Mouse (Mus musculus): ENCODE measurements at regions not wholly inside any gene's neighbourhood (a gene's known extent, or its start where the extent isn't known, plus 50 kb on each side); places are given as distances from the start of the nearest gene placed in this dataset.

DNA sequence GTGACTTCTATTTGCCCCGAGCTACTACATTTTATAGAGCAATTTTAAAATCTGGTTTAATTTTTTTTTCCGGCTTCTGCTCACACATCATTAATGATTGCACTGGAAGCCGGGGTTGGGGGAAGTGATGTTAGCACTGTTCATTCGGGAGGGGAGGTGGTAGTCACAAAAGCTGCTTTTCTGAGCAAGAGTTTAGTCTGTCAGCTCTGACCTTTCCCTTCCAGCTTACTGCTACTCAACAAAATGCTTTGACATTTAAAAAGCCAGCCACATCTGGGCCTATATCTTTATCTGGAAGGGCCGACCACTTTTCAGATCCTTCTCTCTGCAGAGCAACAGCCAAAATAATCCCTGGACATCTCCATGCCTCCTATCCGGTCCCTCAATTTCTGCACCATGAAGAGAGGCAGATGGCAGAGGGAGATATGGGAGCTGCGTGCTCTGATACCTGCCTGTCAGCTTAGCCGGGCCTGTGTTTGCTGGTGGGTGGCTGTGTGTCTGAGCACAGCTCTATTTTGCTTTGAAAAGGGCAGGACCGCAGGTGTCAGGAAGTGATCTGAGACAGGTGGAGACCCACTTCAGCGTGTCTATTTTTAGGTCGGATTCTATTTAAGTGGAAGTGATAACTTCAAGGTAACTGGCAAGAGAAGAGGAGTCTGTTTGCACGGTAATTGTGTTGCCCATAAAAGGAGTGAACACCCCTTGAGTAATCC is 63.1 kb downstream of the Kcnf1 start:
- no peaks in the 10 kb centered on the region for H3K36me3 ChIP-seq (ENCODE audit: insufficient read depth)
- DNase-seq (peak; percentile 2), ATAC-seq (0 out of 2 replicates have a peak, but pooled peaks have one; percentile 29)
- 75% methylated on average over 12 of the region's 12 CpGs for WGBS
- no peak overlapping the region for H3K4me3 ChIP-seq (ENCODE audit: low read depth, low read length)
- H3K27me3 ChIP-seq (ENCODE audit: insufficient read depth, low read length), result no peaks in the 10 kb centered on the region
- no peak overlapping the region for H3K4me2 ChIP-seq (ENCODE audit: low read depth)
- H3K9me3 ChIP-seq (ENCODE audit: low read length), result no peaks in the 10 kb centered on the region
- no peaks in the 10 kb centered on the region for H3K4me1 ChIP-seq (ENCODE audit: insufficient read depth)
- TF ChIP-seq CTCF (IDR thresholded peaks at IDR 0.05; ENCODE audit: low read depth), result no peak
- H3K27ac ChIP-seq (ENCODE audit: low read depth, low read length), result no peak overlapping the region
- no peak overlapping the region for H3K9ac ChIP-seq

DNA sequence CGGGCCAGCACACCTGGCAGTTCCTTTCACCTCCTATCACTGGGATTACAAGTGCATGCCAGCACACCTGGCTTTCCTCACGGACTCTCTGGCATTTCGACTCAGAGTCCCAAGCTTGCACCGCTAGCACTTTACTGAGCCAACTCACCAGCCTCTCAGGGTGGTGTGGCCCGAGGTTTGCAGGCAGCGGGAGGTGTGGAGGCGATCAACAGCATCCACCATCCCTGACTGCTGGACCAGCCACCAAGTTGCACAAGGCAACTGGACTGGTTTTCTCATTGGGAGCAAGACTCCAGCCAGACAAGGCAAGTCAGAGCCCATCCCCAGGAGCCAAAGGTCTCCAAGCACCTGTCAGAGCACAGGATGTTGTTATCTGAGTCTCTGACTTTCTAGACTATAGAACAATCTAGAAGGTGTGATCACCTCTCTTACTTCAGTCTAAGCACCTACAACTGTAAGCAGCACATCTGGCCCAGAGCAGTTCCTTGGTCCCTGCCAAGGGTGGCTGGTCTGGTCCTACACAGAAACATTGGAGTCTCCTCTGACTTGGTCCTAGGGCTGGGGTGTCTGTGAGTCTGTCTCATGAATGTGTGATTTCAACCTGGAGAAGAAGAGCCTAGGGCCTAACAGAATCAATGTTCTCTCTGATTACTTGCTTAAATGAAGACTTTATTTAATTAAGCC is 63.8 kb downstream of the Kcnf1 start:
- Histone ChIP-seq H3K4me2 (ENCODE audit: low read depth) (no peak overlapping the region), H3K9ac (no peak overlapping the region), H3K4me3 (ENCODE audit: low read depth, low read length) (no peak overlapping the region), H3K27me3 (ENCODE audit: insufficient read depth, low read length) (no peaks in the 10 kb centered on the region), H3K4me1 (ENCODE audit: insufficient read depth) (no peaks in the 10 kb centered on the region), H3K27ac (ENCODE audit: low read depth, low read length) (no peak overlapping the region), H3K9me3 (ENCODE audit: low read length) (no peaks in the 10 kb centered on the region), H3K36me3 (ENCODE audit: insufficient read depth) (no peaks in the 10 kb centered on the region)
- DNase-seq (no peak), ATAC-seq (no peak; the same call in 1 of the 2 replicates)
- no peak for TF ChIP-seq CTCF (IDR thresholded peaks at IDR 0.05; ENCODE audit: low read depth)
- 78% methylated on average over 7 of the region's 7 CpGs for WGBS

- H3K9me3 ChIP-seq (ENCODE audit: low read length), result no peaks in the 10 kb centered on the region
- no peak overlapping the region for H3K27ac ChIP-seq (ENCODE audit: low read depth, low read length)
- DNase-seq (no peak), ATAC-seq (no peak)
- H3K4me2 ChIP-seq (ENCODE audit: low read depth), result no peak overlapping the region
- no peaks in the 10 kb centered on the region for H3K4me1 ChIP-seq (ENCODE audit: insufficient read depth)
- WGBS, result 90% methylated on average over 1 of the region's 1 CpGs
- no peak for TF ChIP-seq CTCF (IDR thresholded peaks at IDR 0.05; ENCODE audit: low read depth)
- H3K9ac ChIP-seq, result no peak overlapping the region
- H3K36me3 ChIP-seq (ENCODE audit: insufficient read depth), result no peaks in the 10 kb centered on the region
- no peaks in the 10 kb centered on the region for H3K27me3 ChIP-seq (ENCODE audit: insufficient read depth, low read length)
- H3K4me3 ChIP-seq (ENCODE audit: low read depth, low read length), result no peak overlapping the region
Measured at GRCm38 (mm10) chr12:17106220-17106619, 70.5 kb downstream of the Kcnf1 start.

DNA sequence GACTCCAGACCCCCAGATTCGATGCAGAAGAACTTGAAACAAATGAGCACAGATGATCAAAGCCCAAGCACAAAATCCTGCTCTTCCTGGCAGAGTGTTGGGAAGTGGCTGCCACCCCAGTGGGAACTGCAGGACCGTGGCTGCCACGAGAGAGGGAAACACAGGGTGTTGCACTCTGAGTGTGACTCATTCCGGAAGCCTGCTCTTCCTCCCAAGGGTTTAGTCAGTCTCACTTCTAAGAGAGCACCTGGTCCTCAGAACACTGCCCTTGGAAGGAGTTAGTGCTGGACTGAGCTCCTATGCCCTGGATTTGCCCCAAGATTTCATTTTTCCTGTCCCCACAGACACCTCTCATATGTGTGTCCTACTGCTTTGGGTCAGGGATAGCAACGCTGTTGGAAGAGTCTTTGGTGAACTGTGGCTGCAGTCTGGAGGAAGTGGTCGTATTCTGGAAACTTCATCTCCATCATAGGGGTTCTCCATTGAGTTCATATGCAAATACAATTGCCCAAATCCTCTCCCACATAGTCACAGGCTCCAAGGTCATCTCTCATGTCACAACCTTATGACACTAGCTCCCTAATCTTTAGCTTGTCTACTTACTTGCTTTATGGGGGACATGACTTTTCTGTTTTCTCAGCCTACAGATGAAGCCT is 71.5 kb downstream of the Kcnf1 start:
- no peaks in the 10 kb centered on the region for H3K9me3 ChIP-seq (ENCODE audit: low read length)
- H3K9ac ChIP-seq, result no peak overlapping the region
- H3K27me3 ChIP-seq (ENCODE audit: insufficient read depth, low read length), result no peaks in the 10 kb centered on the region
- H3K4me2 ChIP-seq (ENCODE audit: low read depth), result no peak overlapping the region
- 85% methylated on average over 6 of the region's 6 CpGs for WGBS
- ATAC-seq, result no peak
- no peak overlapping the region for H3K27ac ChIP-seq (ENCODE audit: low read depth, low read length)
- no peak overlapping the region for H3K4me3 ChIP-seq (ENCODE audit: low read depth, low read length)
- no peaks in the 10 kb centered on the region for H3K36me3 ChIP-seq (ENCODE audit: insufficient read depth)
- TF ChIP-seq CTCF (IDR thresholded peaks at IDR 0.05; ENCODE audit: low read depth), result no peak
- DNase-seq, result no peak
- H3K4me1 ChIP-seq (ENCODE audit: insufficient read depth), result no peaks in the 10 kb centered on the region

DNA sequence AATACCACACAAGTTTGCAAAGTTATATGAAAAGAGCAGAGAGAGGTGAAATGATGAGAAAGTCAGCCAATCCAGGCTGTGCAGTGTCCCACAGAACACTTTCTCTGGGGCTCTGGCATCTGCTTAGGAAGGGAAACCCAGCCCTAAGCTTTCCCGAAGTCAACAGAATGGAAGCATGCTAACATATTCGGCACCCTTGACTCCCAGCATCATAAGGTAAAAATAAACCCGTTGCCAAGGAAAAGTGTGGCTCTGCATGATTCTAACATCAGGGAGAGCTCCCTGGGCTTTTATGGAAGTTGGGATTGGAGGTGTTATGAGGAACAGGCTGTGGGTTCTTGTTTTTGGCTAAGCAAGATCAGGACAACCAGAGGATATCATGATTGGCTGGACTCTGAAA is 74.8 kb downstream of the Kcnf1 start:
- no peak for DNase-seq
- Histone ChIP-seq H3K4me1 (ENCODE audit: insufficient read depth) (peaks cover 14% of the 10 kb centered on the region), H3K9me3 (ENCODE audit: low read length) (no peaks in the 10 kb centered on the region), H3K4me2 (ENCODE audit: low read depth) (no peak overlapping the region), H3K9ac (no peak overlapping the region), H3K36me3 (ENCODE audit: insufficient read depth) (no peaks in the 10 kb centered on the region), H3K4me3 (ENCODE audit: low read depth, low read length) (no peak overlapping the region), H3K27ac (ENCODE audit: low read depth, low read length) (no peak overlapping the region), H3K27me3 (ENCODE audit: insufficient read depth, low read length) (no peaks in the 10 kb centered on the region)
- 76% methylated on average over 3 of the region's 3 CpGs for WGBS
- no peak for ATAC-seq
- no peak for TF ChIP-seq CTCF (IDR thresholded peaks at IDR 0.05; ENCODE audit: low read depth)

- ATAC-seq, result peak; percentile 89
- Histone ChIP-seq H3K27ac (ENCODE audit: low read depth, low read length) (peak overlapping the region; percentile 72), H3K27me3 (ENCODE audit: insufficient read depth, low read length) (no peaks in the 10 kb centered on the region), H3K9ac (peak overlapping the region; percentile 25; the same call in 1 of the 2 replicates), H3K4me2 (ENCODE audit: low read depth) (no peak overlapping the region; the same call in 1 of the 2 replicates), H3K4me1 (ENCODE audit: insufficient read depth) (peaks cover 14% of the 10 kb centered on the region), H3K4me3 (ENCODE audit: low read depth, low read length) (no peak overlapping the region), H3K9me3 (ENCODE audit: low read length) (no peaks in the 10 kb centered on the region), H3K36me3 (ENCODE audit: insufficient read depth) (no peaks in the 10 kb centered on the region)
- peak; percentile 70 for DNase-seq
- TF ChIP-seq CTCF (IDR thresholded peaks at IDR 0.05; ENCODE audit: low read depth), result no peak
- WGBS, result 24% methylated on average over 15 of the region's 15 CpGs
Measured at GRCm38 (mm10) chr12:17097800-17098271, 78.9 kb downstream of the Kcnf1 start.

GRCm38 (mm10) chr12:17094758-17095157 is 81.9 kb downstream of the Kcnf1 start:
- Histone ChIP-seq H3K9ac (no peak overlapping the region), H3K4me1 (ENCODE audit: insufficient read depth) (peaks cover 18% of the 10 kb centered on the region), H3K4me2 (ENCODE audit: low read depth) (no peak overlapping the region), H3K4me3 (ENCODE audit: low read depth, low read length) (no peak overlapping the region), H3K27ac (ENCODE audit: low read depth, low read length) (no peak overlapping the region), H3K36me3 (ENCODE audit: insufficient read depth) (no peaks in the 10 kb centered on the region), H3K9me3 (ENCODE audit: low read length) (no peaks in the 10 kb centered on the region), H3K27me3 (ENCODE audit: insufficient read depth, low read length) (no peaks in the 10 kb centered on the region)
- ATAC-seq (no peak), DNase-seq (no peak)
- WGBS, result 93% methylated on average over 4 of the region's 4 CpGs
- no peak for TF ChIP-seq CTCF (IDR thresholded peaks at IDR 0.05; ENCODE audit: low read depth)

All from forebrain, postnatal 0 days (tissue).